Mouse (Mus musculus) limb, embryonic 12.5 days (tissue): ENCODE results near the gene Trim2. TPM values are rescaled to one million over a fixed set of nuclear protein-coding genes. Genes with fewer than 3 reads are reported as not detected.

Source experiments
- ATAC-seq: fragments of 200-750 bp; cut with Nextera tagmentation; 2 replicates; pipeline ENCODE4 v1.8.0; 2017; ENCODE audit warnings: low read depth, moderate TSS enrichment; ENCODE audit not compliant: insufficient number of reproducible peaks, insufficient read depth, low FRiP score, low TSS enrichment
- H3K27ac ChIP-seq: fragments of 300-500 bp; sonication (generic); 2 replicates; pipeline ENCODE4 v1.5.1; 2016; ENCODE audit warnings: mild to moderate bottlenecking, moderate library complexity
- H3K27me3 ChIP-seq: fragments of 300-500 bp; sonication (generic); 2 replicates; pipeline ENCODE4 v1.6.1; 2016; ENCODE audit warnings: mild to moderate bottlenecking, moderate library complexity
- H3K36me3 ChIP-seq: fragments of 300-500 bp; sonication (generic); 2 replicates; pipeline ENCODE4 v1.6.1; 2016; ENCODE audit warnings: mild to moderate bottlenecking, moderate library complexity
- H3K4me1 ChIP-seq: fragments of 300-500 bp; sonication (generic); replicated peaks from 2 replicates; pipeline ENCODE4 v1.6.1; 2016
- H3K4me2 ChIP-seq: fragments of 300-500 bp; sonication (generic); 2 replicates; pipeline ENCODE4 v1.6.1; 2016; ENCODE audit warnings: mild to moderate bottlenecking, moderate library complexity
- H3K4me3 ChIP-seq: fragments of 300-500 bp; sonication (generic); replicated peaks from 2 replicates; pipeline ENCODE4 v1.5.1; 2016; ENCODE audit warnings: mild to moderate bottlenecking
- H3K9ac ChIP-seq: fragments of 300-500 bp; sonication (generic); replicated peaks from 2 replicates; pipeline ENCODE4 v1.6.1; 2016; ENCODE audit warnings: mild to moderate bottlenecking, moderate library complexity
- H3K9me3 ChIP-seq: fragments of 300-500 bp; sonication (generic); 2 replicates; pipeline ENCODE4 v1.6.1; 2016; ENCODE audit warnings: mild to moderate bottlenecking, moderate library complexity
- WGBS: fragments of 180-500 bp; shearing (Covaris S2); methylation state at CpG from one replicate; pipeline ENCODE4 v1.1.7; 2016; 5-methylcytosine and 5-hydroxymethylcytosine counted together
- polyA plus RNA-seq: library from polyadenylated mRNA; unstranded; fragments of >200 nt; fragmentation: Nextera tagmentation; extraction: Ambion mirVana; gene quantifications from 2 replicates; pipeline ENCODE4 v1.2.1, GENCODE M21; 2016

Gene Trim2
- polyA plus RNA-seq, 1 experiment from 2014 or later, result 18.5 TPM

GRCm38 (mm10) chr3:84302273-84302672, 4.4 kb downstream of the Trim2 start:
- Histone ChIP-seq H3K36me3 (no peaks in the 10 kb centered on the region), H3K27ac (no peak overlapping the region), H3K4me3 (no peak overlapping the region), H3K27me3 (peaks cover 51% of the 10 kb centered on the region), H3K9ac (no peak overlapping the region), H3K4me2 (no peak overlapping the region), H3K9me3 (no peaks in the 10 kb centered on the region), H3K4me1 (peaks cover 22% of the 10 kb centered on the region)
- WGBS, result 19% methylated on average over 4 of the region's 4 CpGs
- no peak for ATAC-seq

- Histone ChIP-seq H3K4me2 (no peak overlapping the region), H3K4me1 (peaks cover 22% of the 10 kb centered on the region), H3K9ac (no peak overlapping the region), H3K27ac (no peak overlapping the region), H3K4me3 (no peak overlapping the region), H3K27me3 (peaks cover 47% of the 10 kb centered on the region), H3K36me3 (no peaks in the 10 kb centered on the region), H3K9me3 (no peaks in the 10 kb centered on the region)
- WGBS, result 89% methylated on average over 4 of the region's 4 CpGs
- no peak for ATAC-seq
These were observed 5.0 kb downstream of the Trim2 start for GRCm38 (mm10) chr3:84301674-84302073.

GRCm38 (mm10) chr3:84298186-84298585, 8.5 kb downstream of the Trim2 start:
- Histone ChIP-seq H3K27ac (no peak overlapping the region), H3K4me3 (no peak overlapping the region), H3K4me1 (peaks cover 1% of the 10 kb centered on the region; the same call in 1 of the 2 replicates), H3K9me3 (no peaks in the 10 kb centered on the region), H3K4me2 (no peak overlapping the region), H3K36me3 (no peaks in the 10 kb centered on the region), H3K27me3 (peaks cover 16% of the 10 kb centered on the region), H3K9ac (no peak overlapping the region)
- no peak for ATAC-seq
- WGBS, result 62% methylated on average over 3 of the region's 3 CpGs

- no peaks in the 10 kb centered on the region for H3K4me1 ChIP-seq
- H3K9me3 ChIP-seq, result no peaks in the 10 kb centered on the region
- H3K36me3 ChIP-seq, result no peaks in the 10 kb centered on the region
- no peak overlapping the region for H3K4me2 ChIP-seq
- H3K27ac ChIP-seq, result no peak overlapping the region
- no peak for ATAC-seq
- 55% methylated on average over 2 of the region's 2 CpGs for WGBS
- H3K9ac ChIP-seq, result no peak overlapping the region
- H3K27me3 ChIP-seq, result peaks cover 16% of the 10 kb centered on the region
- H3K4me3 ChIP-seq, result no peak overlapping the region
These were observed 10.0 kb downstream of the Trim2 start for GRCm38 (mm10) chr3:84296676-84297075.

GRCm38 (mm10) chr3:84294734-84295133, 11.9 kb downstream of the Trim2 start:
- Histone ChIP-seq H3K27me3 (peaks cover 16% of the 10 kb centered on the region), H3K36me3 (no peaks in the 10 kb centered on the region), H3K9me3 (no peaks in the 10 kb centered on the region), H3K9ac (no peak overlapping the region), H3K4me1 (no peaks in the 10 kb centered on the region), H3K4me3 (no peak overlapping the region), H3K4me2 (no peak overlapping the region), H3K27ac (no peak overlapping the region)
- WGBS, result 56% methylated on average over 9 of the region's 9 CpGs
- ATAC-seq, result no peak

GRCm38 (mm10) chr3:84293666-84294595, 12.7 kb downstream of the Trim2 start:
- Histone ChIP-seq H3K9ac (no peak overlapping the region), H3K4me2 (no peak overlapping the region), H3K4me3 (no peak overlapping the region), H3K36me3 (no peaks in the 10 kb centered on the region), H3K27me3 (peaks cover 16% of the 10 kb centered on the region), H3K4me1 (no peaks in the 10 kb centered on the region), H3K9me3 (peaks cover 3% of the 10 kb centered on the region; the same call in 1 of the 2 replicates), H3K27ac (no peak overlapping the region)
- WGBS, result 91% methylated on average over 13 of the region's 13 CpGs
- no peak for ATAC-seq

- Histone ChIP-seq H3K4me2 (no peak overlapping the region), H3K27me3 (peaks cover 16% of the 10 kb centered on the region), H3K9me3 (peaks cover 3% of the 10 kb centered on the region; the same call in 1 of the 2 replicates), H3K36me3 (no peaks in the 10 kb centered on the region), H3K27ac (no peak overlapping the region), H3K4me3 (no peak overlapping the region), H3K9ac (no peak overlapping the region), H3K4me1 (no peaks in the 10 kb centered on the region)
- 91% methylated on average over 5 of the region's 5 CpGs for WGBS
- ATAC-seq, result no peak
These were observed 14.4 kb downstream of the Trim2 start for GRCm38 (mm10) chr3:84292238-84292637.

- 82% methylated on average over 4 of the region's 4 CpGs for WGBS
- H3K27me3 ChIP-seq, result peaks cover 30% of the 10 kb centered on the region
- H3K27ac ChIP-seq, result no peak overlapping the region
- no peak for ATAC-seq
- no peak overlapping the region for H3K9ac ChIP-seq
- no peak overlapping the region for H3K4me2 ChIP-seq
- H3K4me1 ChIP-seq, result no peaks in the 10 kb centered on the region
- H3K36me3 ChIP-seq, result no peaks in the 10 kb centered on the region
- peaks cover 3% of the 10 kb centered on the region; the same call in 1 of the 2 replicates for H3K9me3 ChIP-seq
- no peak overlapping the region for H3K4me3 ChIP-seq
These were observed 17.7 kb downstream of the Trim2 start for GRCm38 (mm10) chr3:84288931-84289330.

- Histone ChIP-seq H3K4me1 (peaks cover 4% of the 10 kb centered on the region; the same call in 1 of the 2 replicates), H3K27me3 (peaks cover 28% of the 10 kb centered on the region), H3K9me3 (peaks cover 3% of the 10 kb centered on the region; the same call in 1 of the 2 replicates), H3K27ac (no peak overlapping the region), H3K9ac (no peak overlapping the region), H3K36me3 (no peaks in the 10 kb centered on the region), H3K4me2 (no peak overlapping the region), H3K4me3 (no peak overlapping the region)
- no peak for ATAC-seq
- WGBS, result 75% methylated on average over 3 of the region's 3 CpGs
These were observed 19.4 kb downstream of the Trim2 start for GRCm38 (mm10) chr3:84287256-84287655.

GRCm38 (mm10) chr3:84286311-84286710, 20.4 kb downstream of the Trim2 start:
- H3K9me3 ChIP-seq, result peaks cover 3% of the 10 kb centered on the region; the same call in 1 of the 2 replicates
- H3K27ac ChIP-seq, result no peak overlapping the region
- 81% methylated on average over 5 of the region's 5 CpGs for WGBS
- ATAC-seq, result no peak
- no peak overlapping the region for H3K4me3 ChIP-seq
- H3K36me3 ChIP-seq, result no peaks in the 10 kb centered on the region
- H3K27me3 ChIP-seq, result peaks cover 28% of the 10 kb centered on the region; the same call in 1 of the 2 replicates
- no peak overlapping the region for H3K4me2 ChIP-seq
- peaks cover 13% of the 10 kb centered on the region for H3K4me1 ChIP-seq
- no peak overlapping the region for H3K9ac ChIP-seq

GRCm38 (mm10) chr3:84284796-84285195, 21.9 kb downstream of the Trim2 start:
- Histone ChIP-seq H3K4me3 (no peak overlapping the region), H3K27ac (no peak overlapping the region), H3K27me3 (peaks cover 33% of the 10 kb centered on the region; the same call in 1 of the 2 replicates), H3K4me1 (peaks cover 20% of the 10 kb centered on the region), H3K9me3 (peaks cover 3% of the 10 kb centered on the region; the same call in 1 of the 2 replicates), H3K9ac (no peak overlapping the region), H3K36me3 (no peaks in the 10 kb centered on the region), H3K4me2 (no peak overlapping the region)
- WGBS, result 83% methylated on average over 3 of the region's 3 CpGs
- ATAC-seq, result no peak
